Mouse (Mus musculus) embryonic facial prominence, embryonic 14.5 days (tissue): ENCODE measurements at regions not wholly inside any gene's neighbourhood (a gene's known extent, or its start where the extent isn't known, plus 50 kb on each side); places are given as distances from the start of the nearest gene placed in this dataset.
"Not testable (repeated sequence)": the region's sequence is repeated elsewhere in the genome, so short reads cannot be mapped to it uniquely, and the experiment has no call there.

Experiments used
- ATAC-seq: fragments of 200-750 bp; cut with Nextera tagmentation; 2 replicates; pipeline ENCODE4 v1.8.0; 2017; ENCODE audit warnings: low read depth, moderate number of reproducible peaks, moderate TSS enrichment
- DNase-seq: peaks from one replicate; pipeline ENCODE4 v3.0.0-alpha.2; 2015; ENCODE audit warnings: low spot score
- H3K27ac ChIP-seq: fragments of 300-500 bp; sonication (generic); replicated peaks from 2 replicates; pipeline ENCODE4 v1.5.1; 2014; ENCODE audit warnings: low read depth, mild to moderate bottlenecking, low read length, moderate library complexity
- H3K27me3 ChIP-seq: fragments of 300-500 bp; sonication (generic); replicated peaks from 2 replicates; pipeline ENCODE4 v1.6.1; 2014; ENCODE audit warnings: low read length; ENCODE audit not compliant: control insufficient read depth, insufficient read depth
- H3K36me3 ChIP-seq: fragments of 300-500 bp; sonication (generic); 2 replicates; pipeline ENCODE4 v1.6.1; 2014; ENCODE audit warnings: low read length, mixed read lengths; ENCODE audit not compliant: control insufficient read depth, insufficient read depth
- H3K4me1 ChIP-seq: fragments of 300-500 bp; sonication (generic); 2 replicates; pipeline ENCODE4 v1.6.1; 2014; ENCODE audit warnings: antibody characterized with exemption, low read length; ENCODE audit not compliant: control insufficient read depth, insufficient read depth
- H3K4me2 ChIP-seq: fragments of 300-500 bp; sonication (generic); 2 replicates; pipeline ENCODE4 v1.6.1; 2014; ENCODE audit warnings: low read depth, mild to moderate bottlenecking, low read length, moderate library complexity, mixed read lengths
- H3K4me3 ChIP-seq: fragments of 300-500 bp; sonication (generic); 2 replicates; pipeline ENCODE4 v1.5.1; 2014; ENCODE audit warnings: low read depth, mild to moderate bottlenecking, low read length
- H3K9ac ChIP-seq: fragments of 300-500 bp; sonication (generic); 2 replicates; pipeline ENCODE4 v1.6.1; 2014; ENCODE audit warnings: low read depth, mild to moderate bottlenecking, low read length, moderate library complexity, mixed read lengths
- H3K9me3 ChIP-seq: fragments of 300-500 bp; sonication (generic); 2 replicates; pipeline ENCODE4 v1.6.1; 2016; ENCODE audit warnings: low read length; ENCODE audit not compliant: control insufficient read depth
- WGBS: fragments of 180-500 bp; shearing (Covaris S2); extraction: QIAGEN DNeasy Blood & Tissue Kit; methylation state at CpG from one replicate; pipeline ENCODE4 v1.1.7; 2014; 5-methylcytosine and 5-hydroxymethylcytosine counted together

DNA sequence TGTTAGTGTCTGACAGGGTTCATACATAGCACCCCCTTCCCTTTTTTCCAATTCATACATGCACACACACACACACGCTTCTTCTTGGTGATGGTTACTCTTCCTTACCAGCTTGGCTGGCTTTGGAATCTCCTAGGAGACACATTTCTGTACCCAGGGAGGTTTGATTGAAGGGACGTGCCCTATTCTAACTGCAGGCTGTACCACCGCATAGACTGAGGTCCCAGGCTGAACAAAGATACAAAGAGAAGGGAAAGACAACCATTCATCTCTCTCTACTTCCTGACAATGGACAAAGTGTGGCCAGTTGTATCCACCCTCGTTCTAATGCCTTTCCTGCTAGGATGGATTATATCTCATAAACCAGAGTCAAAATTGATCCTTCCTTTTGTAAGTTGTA lies 100.0 kb downstream of the Raet1d start:
- H3K9ac ChIP-seq, H3K4me2 ChIP-seq, ATAC-seq: not testable (repeated sequence)

DNA sequence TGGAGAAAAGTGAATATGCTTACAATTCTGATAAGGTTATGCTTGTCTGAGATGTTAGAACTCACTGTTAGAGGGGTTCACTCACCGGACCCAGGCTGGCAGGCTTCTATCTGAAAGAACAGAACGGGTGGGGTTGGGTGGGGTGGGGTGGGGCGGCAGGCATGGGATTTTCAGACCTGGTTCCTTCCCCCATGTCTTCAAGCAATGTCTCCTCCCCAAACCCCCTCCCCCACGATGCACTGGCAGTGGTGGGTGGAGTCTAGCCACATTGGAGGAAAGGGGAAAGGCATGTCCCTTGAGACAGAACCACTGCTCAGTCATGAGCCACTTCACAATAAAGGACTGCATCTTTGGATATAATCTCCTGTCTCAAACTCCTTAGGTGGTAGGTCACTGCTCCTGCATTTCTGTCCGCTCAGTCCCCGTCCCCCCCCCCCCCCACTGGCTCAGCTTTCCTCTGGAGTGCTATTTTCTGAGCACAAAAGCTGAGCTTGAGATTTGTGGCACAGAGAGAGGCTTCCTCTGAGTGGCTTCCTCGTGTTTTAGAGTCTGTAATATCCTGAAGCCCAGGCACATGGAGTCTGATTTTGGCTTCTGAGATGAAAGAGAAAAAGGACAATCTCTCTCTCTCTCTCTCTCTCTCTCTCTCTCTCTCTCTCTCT lies 100.6 kb downstream of the Raet1d start:
- H3K9me3 ChIP-seq, H3K36me3 ChIP-seq, H3K4me1 ChIP-seq, ATAC-seq, H3K27ac ChIP-seq, H3K4me3 ChIP-seq, H3K27me3 ChIP-seq, H3K9ac ChIP-seq, H3K4me2 ChIP-seq: not testable (repeated sequence)
- peak; percentile 16 for DNase-seq
- WGBS = 14% methylated on average over 5 of the region's 7 CpGs

More for the DNA sequence above, 100.0 kb downstream of the Raet1d start:
- H3K27ac ChIP-seq, DNase-seq, H3K36me3 ChIP-seq, H3K4me1 ChIP-seq, H3K9me3 ChIP-seq, H3K4me3 ChIP-seq, H3K27me3 ChIP-seq: not testable (repeated sequence)
- 65% methylated on average over 4 of the region's 4 CpGs for WGBS

DNA sequence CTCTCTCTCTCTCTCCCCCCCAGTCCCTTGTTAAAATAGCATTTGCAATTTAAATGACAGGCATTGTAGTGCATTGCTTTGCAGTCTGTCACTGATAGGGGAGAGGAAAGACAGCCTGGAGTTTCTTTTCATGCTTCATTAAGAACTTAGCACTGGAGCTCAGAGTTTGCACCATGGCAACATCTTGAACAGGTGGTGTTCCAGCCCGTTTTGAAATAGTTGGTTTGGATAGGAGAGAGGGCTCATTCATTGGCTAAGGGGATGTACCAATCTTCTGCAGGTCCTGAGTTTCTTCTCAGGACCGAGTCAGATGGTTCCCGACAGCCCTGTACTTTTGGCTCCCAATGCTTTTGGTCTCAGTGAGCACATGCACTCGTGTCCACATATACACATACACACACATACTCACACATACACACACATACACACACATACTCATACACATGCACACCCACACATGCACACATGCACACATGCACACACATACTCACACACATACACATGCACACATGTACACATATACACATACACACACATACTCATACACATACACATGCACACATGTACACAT lies 101.2 kb downstream of the Raet1d start:
- DNase-seq, H3K4me2 ChIP-seq, H3K4me3 ChIP-seq, H3K9ac ChIP-seq, H3K4me1 ChIP-seq, H3K27me3 ChIP-seq, H3K36me3 ChIP-seq, H3K9me3 ChIP-seq, H3K27ac ChIP-seq, ATAC-seq: not testable (repeated sequence)
- WGBS = 41% methylated on average over 4 of the region's 4 CpGs

DNA sequence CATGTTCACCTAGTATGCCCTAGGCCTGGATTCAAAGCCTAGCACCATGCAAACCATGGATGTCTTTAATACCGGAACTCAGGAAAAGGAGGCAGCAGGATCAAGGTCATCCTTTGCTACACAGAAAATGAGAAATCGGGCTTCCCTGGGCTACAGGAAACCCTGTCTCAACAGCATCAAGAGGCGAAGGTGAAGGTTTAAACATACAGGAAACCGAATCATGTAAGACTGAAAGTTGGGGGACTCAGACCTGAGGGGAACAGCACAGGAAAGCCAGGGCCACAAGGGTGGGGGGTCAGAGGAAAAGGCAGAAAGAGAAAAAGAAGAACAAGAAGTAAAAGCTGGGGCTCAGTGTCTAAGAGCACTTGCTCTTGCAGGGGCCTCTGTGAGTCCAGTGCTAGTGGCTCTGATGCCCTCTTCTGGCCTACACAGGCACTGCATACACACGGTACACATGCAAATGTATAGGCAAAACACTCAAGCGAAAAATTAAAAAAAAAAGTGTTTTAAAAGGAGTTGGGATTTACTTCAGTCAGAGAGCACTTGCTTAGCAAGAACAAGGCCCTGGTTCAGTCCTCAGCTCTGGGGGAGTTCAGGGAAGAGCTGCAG lies 111.5 kb downstream of the Raet1d start:
- WGBS = 97% methylated on average over 6 of the region's 6 CpGs
- not testable (repeated sequence) for ATAC-seq, H3K4me1 ChIP-seq, H3K36me3 ChIP-seq, H3K27ac ChIP-seq, H3K9ac ChIP-seq, DNase-seq, H3K4me2 ChIP-seq, H3K27me3 ChIP-seq, H3K4me3 ChIP-seq
- peaks cover 11% of the 10 kb centered on the region for H3K9me3 ChIP-seq

DNA sequence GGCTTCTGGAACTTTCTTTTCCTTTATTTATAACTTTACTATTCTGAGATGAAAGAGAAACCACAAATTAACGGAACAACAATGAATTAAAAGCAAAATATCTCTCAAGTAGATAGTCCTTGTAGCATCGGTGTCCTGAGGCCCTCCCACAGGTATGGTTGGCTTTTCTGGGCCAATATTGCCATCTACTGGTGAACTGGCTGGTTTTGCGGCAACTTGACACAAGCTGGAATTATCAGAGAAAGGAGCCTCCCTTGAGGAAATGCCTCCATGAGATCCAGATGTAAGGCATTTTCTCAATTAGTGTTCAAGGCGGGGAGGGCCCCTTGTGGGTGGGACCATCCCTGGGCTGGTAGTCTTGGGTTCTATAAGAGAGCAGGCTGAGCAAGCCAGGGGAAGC lies 119.5 kb downstream of the Raet1d start:
- H3K9me3 ChIP-seq, H3K27ac ChIP-seq, H3K4me1 ChIP-seq, H3K4me3 ChIP-seq, H3K4me2 ChIP-seq, H3K36me3 ChIP-seq, H3K9ac ChIP-seq: not testable (repeated sequence)
- H3K27me3 ChIP-seq = peaks cover 14% of the 10 kb centered on the region
- DNase-seq (peak; percentile 84), ATAC-seq (peak; percentile 68; the same call in 1 of the 2 replicates)
- 5% methylated on average over 4 of the region's 4 CpGs for WGBS

DNA sequence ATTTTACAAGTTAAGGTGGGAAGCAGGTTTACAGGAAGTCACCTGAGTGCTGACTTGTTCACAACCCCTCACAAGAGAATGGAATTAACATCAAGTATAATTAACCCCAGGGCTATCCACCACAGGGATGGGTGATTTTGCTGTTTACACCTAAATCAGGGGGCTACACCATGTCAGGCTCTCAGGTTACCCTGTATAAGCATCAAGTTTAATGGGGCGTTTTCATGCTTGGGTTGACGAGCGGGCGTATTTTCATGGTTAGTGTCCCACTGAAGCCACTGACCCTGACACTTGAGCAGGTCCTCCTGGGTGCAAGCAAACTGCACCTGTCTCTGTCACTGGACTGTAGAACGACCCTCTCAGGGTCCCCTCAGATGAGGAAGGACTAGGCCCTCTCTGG lies 126.7 kb downstream of the Raet1d start:
- H3K27ac ChIP-seq, H3K27me3 ChIP-seq, H3K4me1 ChIP-seq, H3K36me3 ChIP-seq, H3K4me2 ChIP-seq, H3K9me3 ChIP-seq, ATAC-seq, DNase-seq, H3K4me3 ChIP-seq, H3K9ac ChIP-seq: not testable (repeated sequence)
- WGBS = 74% methylated on average over 5 of the region's 5 CpGs

DNA sequence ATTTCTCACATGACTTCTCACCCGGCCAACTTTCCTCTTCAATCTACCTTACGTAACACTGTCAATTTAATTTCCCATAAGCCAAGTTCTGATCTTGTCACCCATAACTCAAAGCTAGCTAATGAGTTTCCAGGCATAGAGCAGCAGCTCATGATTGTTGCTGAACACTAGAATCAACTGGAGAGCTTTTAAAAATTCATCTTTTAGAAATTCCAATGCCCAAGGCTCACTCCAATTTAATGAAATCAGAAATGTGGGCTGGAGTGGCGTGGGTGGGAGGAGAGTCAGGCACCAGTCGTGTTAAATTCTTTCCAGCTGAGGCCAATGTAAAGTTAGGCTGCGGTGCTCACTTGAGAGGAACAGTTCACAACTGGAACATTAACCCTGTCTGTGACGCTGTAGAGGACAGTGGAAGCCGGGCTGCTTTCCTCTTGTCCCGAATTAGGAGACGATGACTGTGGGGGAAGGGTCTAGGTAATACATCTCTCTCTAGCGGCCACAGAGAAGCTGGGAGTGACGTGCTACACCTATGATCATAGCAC lies 131.5 kb downstream of the Raet1d start:
- H3K27ac ChIP-seq, H3K36me3 ChIP-seq, H3K9ac ChIP-seq, H3K4me2 ChIP-seq, H3K4me3 ChIP-seq, H3K27me3 ChIP-seq, H3K9me3 ChIP-seq, DNase-seq, ATAC-seq, H3K4me1 ChIP-seq: not testable (repeated sequence)
- 57% methylated on average over 8 of the region's 11 CpGs for WGBS

DNA sequence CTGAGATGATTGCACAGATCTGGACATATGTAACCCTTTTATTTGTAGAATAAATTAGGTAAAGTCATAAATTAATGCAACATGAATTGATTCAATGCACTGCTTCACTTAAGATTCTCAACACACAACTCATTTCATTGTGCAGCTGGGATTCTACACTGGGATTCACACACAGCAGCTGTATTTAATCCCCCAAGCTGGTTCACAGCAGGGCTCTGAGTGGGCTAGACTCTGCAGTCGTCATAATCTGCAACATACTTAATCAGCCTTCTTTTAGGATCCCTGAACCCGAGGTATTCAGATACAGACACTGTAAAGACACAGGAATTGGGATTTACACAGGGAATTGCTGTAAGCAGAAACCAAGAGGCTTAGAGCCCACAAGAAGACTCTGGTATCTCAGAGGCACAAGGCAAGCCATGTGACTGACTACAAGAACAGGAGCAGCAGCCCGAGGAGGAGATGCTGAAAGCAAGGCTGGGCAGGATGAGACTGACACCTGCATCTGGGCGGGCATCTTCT lies 135.7 kb downstream of the Raet1d start:
- ATAC-seq = no peak
- Histone ChIP-seq H3K27ac (no peak overlapping the region), H3K4me2 (no peak overlapping the region), H3K9me3 (peaks cover 12% of the 10 kb centered on the region; the same call in 1 of the 2 replicates), H3K4me3 (no peak overlapping the region), H3K36me3 (no peaks in the 10 kb centered on the region), H3K4me1 (no peaks in the 10 kb centered on the region), H3K9ac (no peak overlapping the region), H3K27me3 (no peaks in the 10 kb centered on the region)
- 42% methylated on average over 4 of the region's 4 CpGs for WGBS
- no peak for DNase-seq
